Mouse (Mus musculus) kidney, postnatal 4 days (tissue): ENCODE measurements around the gene Itga3.

Source experiments
- DNase-seq, 2 experiments: peaks; one replicate each; pipeline ENCODE4 v3.0.0; 2021; ENCODE audit warnings: mixed read lengths in 2 of 2

The Itga3 gene

GRCm38 (mm10) chr11:95076536-95077111, at the start of gene Itga3:
TSS of gene Itga3 (minus strand) at chr11:95076801.
- peak; percentile 83 to 90 for DNase-seq

- DNase-seq: no peak
These were observed 48.9 kb upstream of the Itga3 start for GRCm38 (mm10) chr11:95125366-95125948.

- no peak for DNase-seq
These were observed 45.5 kb upstream of the Itga3 start for GRCm38 (mm10) chr11:95122100-95122489.

GRCm38 (mm10) chr11:95121161-95122099, 44.8 kb upstream of the Itga3 start:
- DNase-seq: peak; percentile 46 to 56

DNA sequence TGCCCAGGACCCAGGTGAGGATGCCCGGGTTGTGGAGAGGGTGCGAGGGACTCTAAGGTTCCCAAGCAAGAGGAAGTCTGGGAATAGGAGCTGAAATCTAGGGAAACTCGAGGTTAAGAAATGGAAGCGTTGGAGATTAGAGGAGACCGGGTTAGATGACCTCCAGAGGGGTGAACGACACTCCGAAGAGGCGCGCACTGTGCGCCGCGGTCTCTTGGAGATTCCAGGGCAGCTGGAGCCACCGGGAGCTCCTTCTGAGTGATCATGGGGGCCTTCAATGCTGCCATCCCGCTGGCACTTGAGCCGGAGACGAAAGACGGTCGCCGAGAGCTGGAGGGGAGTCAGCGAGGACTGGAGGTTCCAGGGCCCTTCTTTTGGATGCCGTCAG, 44.0 kb upstream of the Itga3 start:
- DNase-seq: no peak

GRCm38 (mm10) chr11:95119990-95120632, 43.5 kb upstream of the Itga3 start, which contains the start of gene Dlx3:
TSS of gene Dlx3 (plus strand) at chr11:95120119.
- DNase-seq: peak; percentile 75 to 81

GRCm38 (mm10) chr11:95118505-95118904, 41.9 kb upstream of the Itga3 start:
- peak; percentile 89 to 90 for DNase-seq

- peak; percentile 79 to 84 for DNase-seq
These were observed 40.4 kb upstream of the Itga3 start for GRCm38 (mm10) chr11:95117030-95117429.

- DNase-seq: no peak
These were observed 33.5 kb upstream of the Itga3 start for GRCm38 (mm10) chr11:95110081-95110480.

DNA sequence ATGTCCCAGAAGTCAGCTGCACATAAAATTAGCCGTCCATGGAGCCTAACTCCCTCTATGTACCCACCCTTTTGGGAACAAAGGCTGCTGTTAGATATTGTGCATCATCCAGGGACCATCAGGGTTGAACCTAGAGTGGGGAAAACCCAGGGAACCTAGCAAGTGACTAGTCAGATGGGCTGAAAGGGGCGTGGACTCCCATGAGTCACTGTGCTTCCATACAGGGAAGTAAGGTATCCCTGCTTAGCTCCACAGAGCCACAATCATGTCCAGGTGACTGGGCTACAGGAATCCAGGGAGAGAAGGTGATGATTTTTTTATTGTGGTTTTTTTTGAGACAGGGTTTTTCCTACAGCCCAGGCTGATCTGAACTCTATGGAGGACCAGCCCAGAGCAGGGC, 32.4 kb upstream of the Itga3 start:
- DNase-seq: no peak

- DNase-seq: peak; percentile 89 to 90
These were observed 30.0 kb upstream of the Itga3 start for GRCm38 (mm10) chr11:95106440-95107236.

GRCm38 (mm10) chr11:95105274-95105874, 28.8 kb upstream of the Itga3 start:
- peak; percentile 68 to 79 for DNase-seq

- DNase-seq: no peak
These were observed 27.7 kb upstream of the Itga3 start for GRCm38 (mm10) chr11:95104266-95104665.

DNA sequence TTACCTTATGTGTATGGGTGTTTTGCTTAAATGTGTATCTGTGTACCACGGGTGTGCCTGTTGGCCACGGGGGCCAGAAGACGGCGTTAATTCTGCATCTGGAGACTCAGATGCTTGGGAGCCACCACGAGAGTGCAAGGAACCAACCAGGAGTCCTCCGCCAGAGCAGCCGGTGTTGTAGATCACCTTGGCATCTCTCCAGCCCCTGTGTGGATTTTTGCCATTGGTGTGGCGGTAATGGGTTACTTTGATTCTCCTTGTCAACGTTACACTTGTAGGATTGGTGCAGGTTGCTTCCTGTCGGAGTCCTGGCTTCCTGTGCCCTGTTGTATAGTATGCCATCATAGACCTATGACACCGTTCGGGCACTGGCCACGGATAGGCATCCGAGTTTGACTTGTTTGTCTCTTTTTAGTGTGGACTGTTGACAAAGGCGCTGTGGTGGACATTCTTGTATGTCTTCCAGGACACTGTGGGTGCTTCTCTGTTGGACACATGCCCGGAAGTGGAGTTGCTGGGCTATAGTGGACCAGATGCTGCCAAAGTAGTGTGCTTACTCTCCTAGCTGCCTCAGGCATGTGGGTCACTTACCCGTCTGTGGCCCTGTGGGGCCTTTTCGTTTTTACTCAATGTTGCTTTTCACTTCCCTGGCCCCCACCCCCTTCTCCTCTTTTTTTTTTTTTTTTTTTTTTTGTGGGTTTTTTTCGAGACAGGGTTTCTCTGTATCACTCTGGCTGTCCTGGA, 25.7 kb upstream of the Itga3 start:
- no peak for DNase-seq

GRCm38 (mm10) chr11:95101071-95101788, 24.6 kb upstream of the Itga3 start:
- peak in 1 of 2 experiments; percentile 46 for DNase-seq

DNA sequence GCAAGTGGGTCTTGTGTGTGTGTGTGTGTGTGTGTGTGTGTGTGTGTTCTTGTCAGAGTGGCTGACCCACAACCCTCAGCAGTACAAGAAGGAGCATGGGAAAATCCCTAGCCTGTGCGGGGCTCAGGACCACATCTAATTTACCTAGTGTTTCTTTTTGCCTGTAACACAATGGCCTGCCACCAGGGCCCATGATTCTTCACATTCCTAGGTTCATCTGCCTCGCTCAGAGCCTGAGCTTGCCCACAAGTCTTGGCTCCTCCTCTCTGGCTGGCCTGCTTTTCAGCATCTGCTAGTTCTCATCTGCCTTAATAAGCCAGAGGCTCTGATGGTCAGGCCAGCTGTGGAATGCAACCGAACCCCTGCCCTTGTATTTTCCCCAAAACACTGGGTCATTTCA, 23.8 kb upstream of the Itga3 start:
- peak; percentile 57 to 70 for DNase-seq

DNA sequence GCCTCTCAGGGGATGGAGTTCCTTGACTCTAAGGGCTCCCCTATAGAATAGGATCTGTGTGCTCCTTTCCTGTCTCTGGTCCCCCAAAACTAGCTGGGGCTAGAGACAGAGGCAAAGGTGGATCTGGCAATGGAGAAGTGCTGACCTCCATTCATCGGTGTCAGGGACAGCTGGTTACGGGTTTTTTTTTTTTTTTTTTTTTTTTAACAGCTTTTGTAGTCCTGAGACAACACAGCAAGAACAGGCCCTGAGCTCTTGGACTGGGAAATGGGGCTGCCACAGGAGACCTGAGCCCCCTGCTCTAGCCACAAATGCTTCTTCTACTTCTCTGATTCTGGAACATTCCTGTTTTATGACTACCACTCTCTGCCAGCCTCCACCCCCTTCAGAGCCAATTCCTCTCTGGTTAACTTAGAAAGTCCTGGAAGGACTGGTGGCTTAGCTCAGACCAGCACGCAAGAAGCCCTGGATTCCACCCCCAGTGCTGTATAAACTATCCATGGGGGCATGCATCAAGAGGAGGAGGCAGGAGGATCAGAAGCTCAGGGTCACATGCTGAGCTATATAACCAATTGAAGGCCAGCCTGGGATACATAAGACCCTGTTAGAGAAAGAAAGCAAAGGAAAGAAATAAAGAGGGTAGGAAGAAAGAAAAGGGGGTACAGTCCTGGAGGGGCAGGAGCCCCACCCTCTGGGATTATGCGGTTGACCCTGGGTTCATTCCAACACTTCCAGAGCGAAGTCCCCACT, 21.9 kb upstream of the Itga3 start:
- no peak for DNase-seq

DNA sequence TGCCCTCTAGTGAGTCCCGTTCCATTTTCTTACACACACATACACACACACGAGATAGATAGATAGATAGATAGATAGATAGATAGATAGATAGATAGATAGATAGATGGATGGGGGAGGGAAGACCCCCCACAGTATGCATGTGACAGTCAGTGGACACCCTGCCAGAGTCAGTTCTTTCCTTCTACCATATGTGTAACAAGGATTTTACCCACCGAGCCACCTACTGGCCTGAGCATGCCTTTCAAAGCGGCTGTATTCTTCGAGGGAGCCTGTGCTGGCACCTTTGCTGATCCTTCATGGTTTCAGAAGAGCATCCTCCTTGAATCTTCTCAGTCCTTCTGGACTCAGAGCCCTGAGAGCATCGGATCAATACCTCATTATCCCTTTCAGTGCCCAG, 21.3 kb upstream of the Itga3 start:
- DNase-seq: no peak

GRCm38 (mm10) chr11:95096608-95097373, 20.2 kb upstream of the Itga3 start:
- peak; percentile 69 to 78 for DNase-seq
